Mouse (Mus musculus): ENCODE measurements around the gene Pdia4. TPM values are rescaled to one million over a fixed set of nuclear protein-coding genes. Genes with fewer than 3 reads are reported as not detected.
"Not testable (repeated sequence)": the region's sequence is repeated elsewhere in the genome, so short reads cannot be mapped to it uniquely, and the experiment has no call there.

Gene Pdia4
- polyA plus RNA-seq, 1 experiment from 2014 or later: 147 TPM

DNA sequence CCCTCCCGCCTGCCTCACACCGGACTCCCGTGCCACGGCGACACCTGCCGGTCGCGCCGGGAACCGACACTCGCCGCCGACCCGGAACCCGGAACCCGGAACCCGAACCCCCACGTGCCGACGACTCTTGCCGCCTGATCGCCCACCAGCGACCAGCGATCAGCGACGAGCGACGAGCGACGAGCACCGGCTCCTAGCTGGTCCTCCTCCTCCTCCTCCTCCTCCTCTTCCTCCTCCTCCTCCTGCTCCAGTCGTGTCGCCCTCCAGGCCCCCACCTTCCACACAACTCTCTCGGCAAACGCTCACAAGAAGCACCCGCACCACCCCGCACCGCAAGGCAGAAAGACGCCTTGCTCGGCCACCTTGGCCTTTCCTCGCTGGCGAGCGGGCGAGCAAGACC lies 60.1 kb downstream of the Pdia4 start:
- WGBS: 0% methylated on average over 12 of the region's 44 CpGs
- not testable (repeated sequence) for H3K9ac ChIP-seq (replicated peaks); ATAC-seq (ENCODE audit: low FRiP score)

DNA sequence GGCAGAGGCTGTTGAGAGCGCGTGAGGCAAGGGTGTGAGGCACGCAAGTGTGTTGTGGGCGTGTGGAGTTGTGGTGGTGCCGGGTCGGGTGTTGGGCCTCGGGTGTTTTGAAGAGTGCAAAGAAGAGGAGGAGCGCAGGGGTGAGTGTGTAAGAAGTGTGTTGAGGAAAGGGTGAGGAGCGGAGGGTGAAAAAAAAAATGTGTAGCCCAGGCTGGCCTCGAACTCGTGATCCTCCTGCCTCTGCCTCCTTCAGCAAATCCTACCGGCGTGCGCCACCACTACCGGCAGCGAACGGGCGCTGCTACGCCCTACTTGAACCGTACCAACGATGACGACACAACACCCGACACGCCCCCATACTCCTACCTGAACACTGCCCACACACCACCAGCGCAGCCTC lies 64.9 kb downstream of the Pdia4 start:
- not testable (repeated sequence) for H3K27ac ChIP-seq (replicated peaks); ATAC-seq (ENCODE audit: low FRiP score); H3K4me1 ChIP-seq; H3K27me3 ChIP-seq (replicated peaks); H3K9me3 ChIP-seq (replicated peaks); H3K36me3 ChIP-seq; H3K9ac ChIP-seq (replicated peaks)
- Histone ChIP-seq H3K4me2 (peak overlapping the region; percentile 39), H3K4me3 (replicated peaks) (peak overlapping the region; percentile 22; the same call in 1 of the 2 replicates)
- 10% methylated on average over 14 of the region's 25 CpGs for WGBS

More for the DNA sequence above, 60.1 kb downstream of the Pdia4 start:
- not testable (repeated sequence) for H3K4me3 ChIP-seq (replicated peaks); H3K9me3 ChIP-seq (replicated peaks); H3K4me1 ChIP-seq; H3K36me3 ChIP-seq; H3K4me2 ChIP-seq; H3K27ac ChIP-seq (replicated peaks); H3K27me3 ChIP-seq (replicated peaks)

DNA sequence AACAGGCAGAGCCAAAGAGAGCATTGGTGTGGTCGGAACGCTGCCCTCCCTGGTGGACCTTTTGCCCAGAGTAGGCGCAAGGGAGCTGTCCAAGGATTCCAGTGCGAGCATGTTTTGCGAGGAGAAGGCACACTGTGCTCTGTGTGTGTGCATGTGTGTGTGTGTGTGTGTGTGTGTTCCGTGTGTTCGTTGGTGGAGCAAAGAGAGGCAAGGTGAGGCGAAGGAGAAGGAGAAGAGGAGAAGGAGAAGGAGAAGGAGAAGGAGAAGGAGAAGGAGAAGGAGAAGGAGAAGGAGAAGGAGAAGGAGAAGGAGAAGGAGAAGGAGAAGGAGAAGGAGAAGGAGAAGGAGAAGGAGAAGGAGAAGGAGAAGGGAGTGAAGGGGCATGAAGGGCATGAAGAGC lies 65.3 kb downstream of the Pdia4 start:
- not testable (repeated sequence) for H3K27me3 ChIP-seq (replicated peaks); ATAC-seq (ENCODE audit: low FRiP score); H3K4me2 ChIP-seq; H3K4me3 ChIP-seq (replicated peaks); H3K9me3 ChIP-seq (replicated peaks); H3K9ac ChIP-seq (replicated peaks); H3K27ac ChIP-seq (replicated peaks); H3K4me1 ChIP-seq; H3K36me3 ChIP-seq
- WGBS: 77% methylated on average over 4 of the region's 8 CpGs

MicroRNAs within 50 kb of the gene (microRNA counts, 519-probe panel; counts per million panel counts)
- microRNA mmu-miR-704: 632 counts per million, percentile 1 among the panel's probes with 10 or more counts

Small RNA genes lying within 50 kb of the gene (microRNA-seq; reads per million reads assigned to microRNA genes)
- not detected for gene Mir704

Other genes with a start within 250 kb of the Pdia4 start
- gene Ezh2, start 218.1 kb downstream of the Pdia4 start, polyA plus RNA-seq (2015; fragmentation: Nextera tagmentation; extraction: Ambion mirVana): 48.1 and 60.3 TPM in 2 replicates
- gene Zfp786, start 17.4 kb upstream of the Pdia4 start, polyA plus RNA-seq (2015; fragmentation: Nextera tagmentation; extraction: Ambion mirVana): 14.4 and 16.4 TPM in 2 replicates
- gene Zfp398, start 22.2 kb upstream of the Pdia4 start, polyA plus RNA-seq (2015; fragmentation: Nextera tagmentation; extraction: Ambion mirVana): 17.3 and 17.4 TPM in 2 replicates
- gene Zfp282, start 63.8 kb upstream of the Pdia4 start, polyA plus RNA-seq (2015; fragmentation: Nextera tagmentation; extraction: Ambion mirVana): 21.3 and 23.3 TPM in 2 replicates
- 15.5 and 16.1 TPM in 2 replicates for gene Zfp212, start 107.0 kb upstream of the Pdia4 start, polyA plus RNA-seq (2015; fragmentation: Nextera tagmentation; extraction: Ambion mirVana)
- 23.2 and 24.6 TPM in 2 replicates for gene Zfp956, start 140.0 kb upstream of the Pdia4 start, polyA plus RNA-seq (2015; fragmentation: Nextera tagmentation; extraction: Ambion mirVana)
- 13.4 and 14.8 TPM in 2 replicates for gene Zfp777, start 235.5 kb upstream of the Pdia4 start, polyA plus RNA-seq (2015; fragmentation: Nextera tagmentation; extraction: Ambion mirVana)

Measured in neural tube, embryonic 15.5 days (tissue).